12 mouse cellular contexts compared by ENCODE assay signal in the genomic region with DNA sequence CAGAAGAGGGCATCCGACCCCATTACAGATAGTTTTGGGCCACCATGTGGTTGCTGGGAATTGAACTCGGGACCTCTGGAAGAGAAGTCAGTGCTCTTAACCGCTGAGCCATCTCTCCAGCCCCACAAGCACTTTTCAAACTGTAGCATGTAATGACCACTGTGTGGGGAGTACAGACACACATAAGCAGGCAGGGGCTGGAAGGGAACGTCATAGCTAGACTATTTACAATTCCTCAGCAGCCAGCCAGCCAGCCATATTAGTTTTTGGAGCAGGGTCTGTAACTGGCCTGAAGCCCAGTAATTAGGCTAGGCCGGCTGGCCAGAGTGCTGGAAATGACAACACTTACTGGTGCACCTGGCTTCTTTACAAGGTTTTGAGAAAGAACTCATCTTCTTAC. TPM values are rescaled to one million over a fixed set of nuclear protein-coding genes. Genes with fewer than 3 reads are reported as not detected.
"Had no signal": no experiment of that assay in that cellular context is flagged by ENCODE, and none has a peak within 500 bp of the region (broad histone marks: within the 10 kb centered on the region; RNA-seq: fewer than 3 reads in every experiment).

No protein-coding gene starts in this region.

- ATAC-seq: midbrain, embryonic 13.5 days had no signal

- H3K4me1 ChIP-seq: kidney, embryonic 15.5 days; limb, embryonic 15.5 days; midbrain, embryonic 13.5 days had no signal

- H3K9ac ChIP-seq: kidney, embryonic 15.5 days; limb, embryonic 15.5 days; liver, embryonic 13.5 days; midbrain, embryonic 13.5 days had no signal

- H3K4me2 ChIP-seq: kidney, embryonic 15.5 days; limb, embryonic 15.5 days; liver, embryonic 13.5 days; midbrain, embryonic 13.5 days had no signal

- H3K27ac ChIP-seq: kidney, embryonic 15.5 days; limb, embryonic 15.5 days; liver, embryonic 13.5 days; midbrain, embryonic 13.5 days had no signal

- H3K4me3 ChIP-seq: kidney, embryonic 15.5 days; limb, embryonic 15.5 days; liver, embryonic 13.5 days; midbrain, embryonic 13.5 days had no signal

- H3K9me3 ChIP-seq: kidney, embryonic 15.5 days; limb, embryonic 15.5 days; liver, embryonic 13.5 days; midbrain, embryonic 13.5 days had no signal

- H3K27me3 ChIP-seq: kidney, embryonic 15.5 days; limb, embryonic 15.5 days; liver, embryonic 13.5 days; midbrain, embryonic 13.5 days had no signal

- DNase-seq: kidney, adult 2 months; kidney, postnatal 14 days; left cerebral cortex, postnatal 4 days; liver, embryonic 13.5 days; lung, adult 18-20 months; right cerebral cortex, postnatal 25 days; thymus, adult 18-20 months; thymus, postnatal 14 days had no signal

RNA-seq across cellular contexts. Expression of gene Usp50, which starts 15.2 kb away (rescaled TPM):
- total RNA-seq: left cerebral cortex, postnatal 10 days; left cerebral cortex, postnatal 4 days had no signal
